8 mouse cellular contexts compared by ENCODE assay signal in the genomic region with DNA sequence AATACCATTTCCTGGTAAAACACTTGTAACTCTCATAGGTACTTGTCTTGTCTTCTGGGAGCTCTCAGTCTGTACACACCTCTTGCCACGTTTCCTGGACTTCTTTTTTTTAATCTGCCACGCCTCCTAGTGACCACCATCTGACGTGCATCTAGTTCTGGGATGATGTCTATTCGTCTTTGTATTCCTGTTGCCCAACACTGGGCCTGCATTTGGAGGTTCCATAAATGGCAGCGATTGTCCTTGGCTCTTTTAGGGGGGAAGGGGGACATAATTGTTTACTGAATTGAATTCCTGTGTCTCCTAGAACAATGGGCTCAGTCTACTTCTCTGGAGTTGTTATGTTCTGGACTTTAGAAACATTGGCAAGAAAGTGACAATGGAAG. TPM values are rescaled to one million over a fixed set of nuclear protein-coding genes. Genes with fewer than 3 reads are reported as not detected.
DNase-seq lines count a peak whose midpoint lies in the region; ATAC-seq and TF ChIP-seq lines count a peak whose summit lies in the region.

No protein-coding gene starts in this region.

- no peaks in the 10 kb centered on the region for H3K9me3 ChIP-seq in forebrain, postnatal 0 days (ENCODE audit: low read length)
- no peaks in the 10 kb centered on the region for H3K9me3 ChIP-seq in lung, embryonic 15.5 days

- peak; percentile 27 for ATAC-seq in forebrain, postnatal 0 days
- ATAC-seq in lung, embryonic 15.5 days (ENCODE audit: borderline replicate concordance, extremely low read depth, low FRiP score, low TSS enrichment): peak; percentile 41; the same call in 1 of the 2 replicates

- 2% methylated on average over 5 of the region's 5 CpGs for WGBS in forebrain, postnatal 0 days
- WGBS in kidney, adult 2 months: under 1% methylated on average over 5 of the region's 5 CpGs
- WGBS in lung, embryonic 15.5 days: 1% methylated on average over 5 of the region's 5 CpGs

- H3K4me3 ChIP-seq in C2C12 (ENCODE audit: insufficient read depth, poor library complexity, severe bottlenecking): peak overlapping the region; percentile 90
- peak overlapping the region; percentile 78 for H3K4me3 ChIP-seq in forebrain, postnatal 0 days (ENCODE audit: low read depth, low read length)
- peak overlapping the region; percentile 41 for H3K4me3 ChIP-seq in kidney, adult 2 months (ENCODE audit: insufficient read depth, low read depth, low read length)
- peak overlapping the region; percentile 79 for H3K4me3 ChIP-seq in lung, embryonic 15.5 days

- peak overlapping the region; percentile 47 for H3ac ChIP-seq in C2C12 (ENCODE audit: control insufficient read depth, insufficient read length, low read depth)

- peak overlapping the region; percentile 71; the same call in 1 of the 2 replicates for H3K27ac ChIP-seq in forebrain, postnatal 0 days (ENCODE audit: low read depth, low read length)
- no peak overlapping the region for H3K27ac ChIP-seq in kidney, adult 2 months (ENCODE audit: insufficient read depth, low read depth, low read length)
- peak overlapping the region; percentile 77 for H3K27ac ChIP-seq in lung, embryonic 15.5 days

- H3K9ac ChIP-seq in forebrain, postnatal 0 days: peak overlapping the region; percentile 60
- peak overlapping the region; percentile 86 for H3K9ac ChIP-seq in lung, embryonic 15.5 days

- H3K79me2 ChIP-seq in C2C12 (ENCODE audit: control insufficient read depth, insufficient read depth): peaks cover 62% of the 10 kb centered on the region

- DNase-seq in 3T3-L1 (ENCODE audit: low read depth, low spot score): peak; percentile 95
- DNase-seq in c-Kit-positive CD71-positive TER-119-negative erythroid progenitor cells, embryonic 14.5 days (ENCODE audit: low read depth): peak; percentile 65
- peak; percentile 53 for DNase-seq in forebrain, postnatal 0 days
- peak; percentile 65 for DNase-seq in kidney, adult 2 months
- DNase-seq in retina, postnatal 1 day: peak; percentile 74
- no peak for DNase-seq in ovary, postnatal 10 days (ENCODE audit: low spot score)

- 0 out of 2 replicates have a peak, but pooled peaks cover 8% of the 10 kb centered on the region for H3K4me1 ChIP-seq in forebrain, postnatal 0 days (ENCODE audit: insufficient read depth)
- peaks cover 2% of the 10 kb centered on the region; the same call in 1 of the 2 replicates for H3K4me1 ChIP-seq in kidney, adult 2 months (ENCODE audit: control insufficient read depth, insufficient read depth, low read length)
- H3K4me1 ChIP-seq in lung, embryonic 15.5 days: peaks cover 17% of the 10 kb centered on the region

- no peak for TF ChIP-seq CTCF in C2C12 (IDR thresholded peaks at IDR 0.05; ENCODE audit: control insufficient read depth, insufficient read depth, insufficient read length)
- peak; percentile 49 for TF ChIP-seq CTCF in forebrain, postnatal 0 days (IDR thresholded peaks at IDR 0.05; ENCODE audit: low read depth)
- TF ChIP-seq CTCF in kidney, adult 2 months (conservative IDR thresholded peaks at IDR 0.05; ENCODE audit: insufficient read depth, insufficient read length, low read depth, low read length): peak; percentile 33

- no peak for TF ChIP-seq POLR2A in kidney, adult 2 months (IDR thresholded peaks at IDR 0.05; ENCODE audit: low read depth, low read length)

- peak overlapping the region; percentile 83 for H3K4me2 ChIP-seq in forebrain, postnatal 0 days (ENCODE audit: low read depth)
- peak overlapping the region; percentile 79 for H3K4me2 ChIP-seq in lung, embryonic 15.5 days

- H3K27me3 ChIP-seq in C2C12 (ENCODE audit: control insufficient read depth, insufficient read depth, insufficient read length): no peaks in the 10 kb centered on the region
- H3K27me3 ChIP-seq in forebrain, postnatal 0 days (ENCODE audit: insufficient read depth, low read length): no peaks in the 10 kb centered on the region
- no peaks in the 10 kb centered on the region for H3K27me3 ChIP-seq in kidney, adult 2 months (replicated peaks; ENCODE audit: control insufficient read depth, insufficient read depth, low read length)
- H3K27me3 ChIP-seq in lung, embryonic 15.5 days: no peaks in the 10 kb centered on the region

- peaks cover 47% of the 10 kb centered on the region for H3K79me3 ChIP-seq in C2C12 (ENCODE audit: low read depth)

- peaks cover 46% of the 10 kb centered on the region for H3K36me3 ChIP-seq in C2C12 (ENCODE audit: control insufficient read depth, insufficient read depth)
- H3K36me3 ChIP-seq in forebrain, postnatal 0 days (ENCODE audit: insufficient read depth): peaks cover 43% of the 10 kb centered on the region
- no peaks in the 10 kb centered on the region for H3K36me3 ChIP-seq in kidney, adult 2 months (ENCODE audit: control insufficient read depth, insufficient read depth, low read length)
- peaks cover 48% of the 10 kb centered on the region for H3K36me3 ChIP-seq in lung, embryonic 15.5 days

TF ChIP-seq in C2C12, 6 proteins besides CTCF, POLR2A, EP300 and RAD21:
- TF ChIP-seq MYOD1 (IDR thresholded peaks at IDR 0.05; ENCODE audit: control insufficient read depth, insufficient read length, low read depth): no peak
- TF ChIP-seq MAX (IDR thresholded peaks at IDR 0.05): peak; percentile 49
- peak; percentile 39 for TF ChIP-seq CEBPB (IDR thresholded peaks at IDR 0.05; ENCODE audit: low read depth)

RNA-seq across cellular contexts. Expression of a gene that starts 0.6 kb away (rescaled TPM):
- polyA plus RNA-seq in C2C12 (2012; fragmentation: generic; extraction: Trizol): 83.7 TPM
- total RNA-seq in forebrain, postnatal 0 days (2014; rRNA removed): 23.4 and 24.6 TPM in 2 replicates
- polyA plus RNA-seq in forebrain, postnatal 0 days (2015; fragmentation: Nextera tagmentation; extraction: Ambion mirVana): 28.7 and 30.8 TPM in 2 replicates
- 4.8 and 4.9 TPM in 2 replicates for polyA plus RNA-seq in kidney, adult 2 months (2012; rRNA removed)
- polyA plus RNA-seq in lung, embryonic 15.5 days (2015; fragmentation: Nextera tagmentation; extraction: Ambion mirVana): 119 and 120 TPM in 2 replicates

RNA-seq across cellular contexts. Expression of a gene that starts 0.8 kb away (rescaled TPM):
- 339 TPM for polyA plus RNA-seq in C2C12 (2012; fragmentation: generic; extraction: Trizol)
- total RNA-seq in forebrain, postnatal 0 days (2014; rRNA removed): 102 and 135 TPM in 2 replicates
- 310 and 398 TPM in 2 replicates for polyA plus RNA-seq in forebrain, postnatal 0 days (2015; fragmentation: Nextera tagmentation; extraction: Ambion mirVana)
- polyA plus RNA-seq in kidney, adult 2 months (2012; rRNA removed): 123 and 135 TPM in 2 replicates
- polyA plus RNA-seq in lung, embryonic 15.5 days (2015; fragmentation: Nextera tagmentation; extraction: Ambion mirVana): 440 and 459 TPM in 2 replicates

RNA-seq across cellular contexts. Expression of a gene that starts 21.9 kb away (rescaled TPM):
- 62.3 TPM for polyA plus RNA-seq in C2C12 (2012; fragmentation: generic; extraction: Trizol)
- total RNA-seq in forebrain, postnatal 0 days (2014; rRNA removed): 142 and 176 TPM in 2 replicates
- 113 and 153 TPM in 2 replicates for polyA plus RNA-seq in forebrain, postnatal 0 days (2015; fragmentation: Nextera tagmentation; extraction: Ambion mirVana)
- polyA plus RNA-seq in kidney, adult 2 months (2012; rRNA removed): 87.4 and 88.4 TPM in 2 replicates
- 101 and 106 TPM in 2 replicates for polyA plus RNA-seq in lung, embryonic 15.5 days (2015; fragmentation: Nextera tagmentation; extraction: Ambion mirVana)

RNA-seq across cellular contexts. Expression of a gene that starts 35.9 kb away (rescaled TPM):
- 0.21 TPM for polyA plus RNA-seq in C2C12 (2012; fragmentation: generic; extraction: Trizol)
- total RNA-seq in forebrain, postnatal 0 days (2014; rRNA removed): 0.54 and 0.81 TPM in 2 replicates
- 0.20 and 0.47 TPM in 2 replicates for polyA plus RNA-seq in forebrain, postnatal 0 days (2015; fragmentation: Nextera tagmentation; extraction: Ambion mirVana)
- polyA plus RNA-seq in kidney, adult 2 months (2012; rRNA removed): 18.8 and 24.5 TPM in 2 replicates
- 5.6 and 6.5 TPM in 2 replicates for polyA plus RNA-seq in lung, embryonic 15.5 days (2015; fragmentation: Nextera tagmentation; extraction: Ambion mirVana)
